Mouse (Mus musculus): ENCODE measurements at regions not wholly inside any gene's neighbourhood (a gene's known extent, or its start where the extent isn't known, plus 50 kb on each side); places are given as distances from the start of the nearest gene placed in this dataset.

DNA sequence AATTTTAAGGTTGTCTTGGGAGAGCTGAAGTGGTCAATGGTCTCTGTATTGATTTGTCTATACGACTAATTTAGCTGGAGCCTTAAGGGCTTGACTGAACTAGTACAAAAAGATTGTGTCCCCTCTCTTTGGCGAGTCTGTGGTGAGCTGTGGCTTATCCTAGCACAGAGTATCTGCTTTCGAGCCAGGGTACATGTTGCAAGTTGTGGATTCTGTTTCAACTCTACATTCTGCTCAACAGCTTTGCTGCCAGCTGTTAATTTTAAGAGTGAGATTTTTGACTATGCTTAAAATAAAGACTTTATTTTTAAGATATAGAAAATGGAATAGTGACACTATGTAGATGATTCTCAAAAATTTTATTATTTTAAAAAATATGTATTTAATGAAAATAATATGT lies 175.8 kb upstream of the Agbl1 start:
- Histone ChIP-seq H3K27ac (ENCODE audit: low read length) (no peak overlapping the region), H3K36me3 (ENCODE audit: control insufficient read depth, insufficient read depth, low read length) (no peaks in the 10 kb centered on the region), H3K4me3 (ENCODE audit: low read length) (no peak overlapping the region), H3K9ac (ENCODE audit: low read length) (no peak overlapping the region), H3K9me3 (ENCODE audit: control insufficient read depth, low read length) (no peaks in the 10 kb centered on the region), H3K4me1 (replicated peaks; ENCODE audit: control insufficient read depth, insufficient read depth, low read length) (no peaks in the 10 kb centered on the region), H3K4me2 (ENCODE audit: low read depth, low read length) (no peak overlapping the region), H3K27me3 (ENCODE audit: control insufficient read depth, insufficient read depth, low read depth, low read length) (no peaks in the 10 kb centered on the region)
- no peak for ATAC-seq (ENCODE audit: low read depth)
- WGBS = 78% methylated on average over 3 of the region's 3 CpGs

DNA sequence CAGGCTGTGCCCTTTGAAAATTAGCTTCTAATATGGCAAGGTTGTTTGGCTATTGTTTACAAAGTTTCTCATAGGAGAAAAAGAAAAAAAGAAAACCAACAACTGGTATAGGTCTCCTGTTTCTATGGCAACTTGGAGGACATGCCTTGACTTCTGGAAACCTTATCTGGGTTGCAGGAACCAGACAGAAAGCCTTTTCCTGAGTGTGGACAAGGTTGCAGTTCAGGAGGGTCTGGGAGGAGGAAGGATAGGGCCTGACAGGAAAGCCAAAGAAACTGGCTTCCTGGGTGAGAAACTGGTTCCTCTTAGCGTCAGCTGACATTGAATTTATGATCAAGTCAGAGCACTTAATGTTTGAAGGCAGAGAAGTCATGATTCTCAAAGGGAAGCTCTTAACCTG lies 130.5 kb upstream of the Agbl1 start:
- no peaks in the 10 kb centered on the region for H3K36me3 ChIP-seq (ENCODE audit: control insufficient read depth, insufficient read depth, low read length)
- no peak overlapping the region for H3K4me3 ChIP-seq (ENCODE audit: low read length)
- H3K9ac ChIP-seq (ENCODE audit: low read length) = no peak overlapping the region
- H3K27ac ChIP-seq (ENCODE audit: low read length) = no peak overlapping the region
- ATAC-seq (ENCODE audit: low read depth) = no peak
- H3K27me3 ChIP-seq (ENCODE audit: control insufficient read depth, insufficient read depth, low read depth, low read length) = no peaks in the 10 kb centered on the region
- no peaks in the 10 kb centered on the region for H3K9me3 ChIP-seq (ENCODE audit: control insufficient read depth, low read length)
- no peak overlapping the region for H3K4me2 ChIP-seq (ENCODE audit: low read depth, low read length)
- no peaks in the 10 kb centered on the region for H3K4me1 ChIP-seq (replicated peaks; ENCODE audit: control insufficient read depth, insufficient read depth, low read length)
- 33% methylated on average over 1 of the region's 1 CpGs for WGBS

DNA sequence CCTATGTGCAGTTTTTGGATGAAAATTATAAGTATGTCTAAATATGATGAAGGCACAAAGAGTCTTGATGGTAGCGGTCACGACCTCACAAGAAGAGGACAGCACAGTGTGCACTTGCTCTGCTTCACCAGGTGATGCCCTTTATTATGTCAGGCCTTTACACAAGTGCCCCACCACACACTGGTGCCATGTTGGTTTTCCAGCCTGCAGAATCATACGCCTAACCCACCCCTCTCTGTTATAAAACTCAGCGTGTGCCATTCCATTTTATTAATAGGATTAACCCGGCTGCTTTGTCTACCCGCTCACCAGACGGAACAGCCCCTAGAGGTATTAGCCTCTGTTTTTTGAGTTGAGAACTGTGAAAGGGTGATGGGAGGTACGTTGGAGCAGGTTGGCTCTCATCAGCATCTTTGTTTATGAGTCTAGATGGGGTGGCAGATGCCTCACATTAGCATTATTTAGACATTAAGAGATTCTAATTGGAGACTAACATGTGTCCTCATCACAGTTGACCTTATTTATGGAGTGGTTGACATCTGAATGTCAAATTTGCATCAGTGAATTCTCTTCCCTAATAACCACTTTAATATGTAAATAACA lies 108.3 kb upstream of the Agbl1 start:
- H3K27me3 ChIP-seq (ENCODE audit: control insufficient read depth, insufficient read depth, low read depth, low read length) = no peaks in the 10 kb centered on the region
- H3K4me3 ChIP-seq (ENCODE audit: low read length) = no peak overlapping the region
- 84% methylated on average over 8 of the region's 8 CpGs for WGBS
- ATAC-seq (ENCODE audit: low read depth) = no peak
- H3K27ac ChIP-seq (ENCODE audit: low read length) = no peak overlapping the region
- H3K36me3 ChIP-seq (ENCODE audit: control insufficient read depth, insufficient read depth, low read length) = no peaks in the 10 kb centered on the region
- no peaks in the 10 kb centered on the region for H3K9me3 ChIP-seq (ENCODE audit: control insufficient read depth, low read length)
- no peaks in the 10 kb centered on the region for H3K4me1 ChIP-seq (replicated peaks; ENCODE audit: control insufficient read depth, insufficient read depth, low read length)
- no peak overlapping the region for H3K9ac ChIP-seq (ENCODE audit: low read length)
- no peak overlapping the region for H3K4me2 ChIP-seq (ENCODE audit: low read depth, low read length)

DNA sequence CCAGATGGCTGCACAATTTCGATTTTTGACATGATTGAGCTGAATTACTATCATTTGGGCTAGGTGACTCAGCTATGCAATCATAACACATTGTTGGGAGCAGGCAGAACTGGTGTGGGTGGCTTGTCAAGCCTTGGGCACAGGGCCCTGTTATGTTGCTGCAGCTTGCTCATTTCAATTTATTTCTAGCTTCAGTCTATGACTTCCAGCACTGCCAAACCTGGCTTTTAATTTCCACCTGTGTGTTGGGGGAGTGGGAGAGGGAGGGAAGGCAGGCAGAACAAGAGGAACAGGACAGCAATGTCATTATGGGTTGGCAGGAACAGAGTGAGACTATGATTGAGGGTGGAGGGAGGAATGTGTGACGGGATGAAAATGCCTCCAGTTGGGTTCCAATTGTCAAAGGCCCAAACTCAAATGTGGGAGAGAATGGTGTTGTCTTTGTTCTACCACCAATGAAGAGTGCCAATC lies 102.0 kb upstream of the Agbl1 start:
- Histone ChIP-seq H3K9me3 (ENCODE audit: control insufficient read depth, low read length) (no peaks in the 10 kb centered on the region), H3K36me3 (ENCODE audit: control insufficient read depth, insufficient read depth, low read length) (no peaks in the 10 kb centered on the region), H3K4me3 (ENCODE audit: low read length) (no peak overlapping the region), H3K27ac (ENCODE audit: low read length) (no peak overlapping the region), H3K4me1 (replicated peaks; ENCODE audit: control insufficient read depth, insufficient read depth, low read length) (no peaks in the 10 kb centered on the region), H3K27me3 (ENCODE audit: control insufficient read depth, insufficient read depth, low read depth, low read length) (no peaks in the 10 kb centered on the region), H3K4me2 (ENCODE audit: low read depth, low read length) (no peak overlapping the region), H3K9ac (ENCODE audit: low read length) (no peak overlapping the region)
- WGBS = 47% methylated on average over 2 of the region's 2 CpGs
- ATAC-seq (ENCODE audit: low read depth) = no peak

DNA sequence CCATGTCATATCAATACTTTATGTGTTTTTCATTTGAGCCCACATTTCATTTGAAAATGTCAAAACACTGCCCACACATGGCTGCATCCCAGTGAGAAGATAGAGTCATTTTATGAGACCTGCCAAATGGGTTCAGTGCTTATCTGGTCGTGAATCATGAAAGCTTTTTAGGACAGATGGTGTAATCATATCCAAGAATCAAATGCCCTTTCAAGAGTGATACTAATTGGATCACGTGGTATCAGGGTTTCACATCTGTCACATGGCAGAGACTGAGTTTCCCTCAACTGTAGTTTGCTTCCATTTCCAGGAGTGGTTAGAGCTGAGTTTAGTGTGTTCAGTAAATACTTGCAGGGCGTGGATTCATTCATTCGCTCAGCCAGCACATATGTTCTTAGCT lies 87.2 kb upstream of the Agbl1 start:
- Histone ChIP-seq H3K9me3 (ENCODE audit: control insufficient read depth, low read length) (no peaks in the 10 kb centered on the region), H3K4me1 (replicated peaks; ENCODE audit: control insufficient read depth, insufficient read depth, low read length) (no peaks in the 10 kb centered on the region), H3K4me3 (ENCODE audit: low read length) (no peak overlapping the region), H3K27me3 (ENCODE audit: control insufficient read depth, insufficient read depth, low read depth, low read length) (no peaks in the 10 kb centered on the region), H3K4me2 (ENCODE audit: low read depth, low read length) (no peak overlapping the region), H3K9ac (ENCODE audit: low read length) (no peak overlapping the region), H3K36me3 (ENCODE audit: control insufficient read depth, insufficient read depth, low read length) (no peaks in the 10 kb centered on the region), H3K27ac (ENCODE audit: low read length) (no peak overlapping the region)
- 69% methylated on average over 4 of the region's 4 CpGs for WGBS
- ATAC-seq (ENCODE audit: low read depth) = no peak

DNA sequence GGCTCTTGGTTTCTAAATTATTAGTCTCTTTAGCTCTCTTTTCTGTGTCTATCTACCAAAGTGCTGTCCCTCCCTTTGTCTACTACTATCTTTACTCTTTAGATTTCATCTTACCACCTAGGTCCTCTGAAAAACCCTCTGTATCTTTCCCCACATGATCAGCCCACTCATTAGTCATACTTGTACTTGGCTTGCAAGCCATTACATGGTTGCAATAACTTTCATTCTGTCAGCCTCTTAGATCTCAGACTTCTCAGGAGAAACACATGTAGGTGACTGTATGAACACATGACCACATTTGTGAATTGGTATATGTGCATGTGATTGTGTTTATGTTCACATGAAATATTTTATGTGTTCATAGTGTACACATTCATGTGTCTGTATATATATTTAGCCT lies 83.3 kb upstream of the Agbl1 start:
- no peak for ATAC-seq (ENCODE audit: low read depth)
- Histone ChIP-seq H3K4me1 (replicated peaks; ENCODE audit: control insufficient read depth, insufficient read depth, low read length) (no peaks in the 10 kb centered on the region), H3K4me3 (ENCODE audit: low read length) (no peak overlapping the region), H3K9ac (ENCODE audit: low read length) (no peak overlapping the region), H3K27me3 (ENCODE audit: control insufficient read depth, insufficient read depth, low read depth, low read length) (no peaks in the 10 kb centered on the region), H3K4me2 (ENCODE audit: low read depth, low read length) (no peak overlapping the region), H3K9me3 (ENCODE audit: control insufficient read depth, low read length) (no peaks in the 10 kb centered on the region), H3K27ac (ENCODE audit: low read length) (no peak overlapping the region), H3K36me3 (ENCODE audit: control insufficient read depth, insufficient read depth, low read length) (no peaks in the 10 kb centered on the region)

DNA sequence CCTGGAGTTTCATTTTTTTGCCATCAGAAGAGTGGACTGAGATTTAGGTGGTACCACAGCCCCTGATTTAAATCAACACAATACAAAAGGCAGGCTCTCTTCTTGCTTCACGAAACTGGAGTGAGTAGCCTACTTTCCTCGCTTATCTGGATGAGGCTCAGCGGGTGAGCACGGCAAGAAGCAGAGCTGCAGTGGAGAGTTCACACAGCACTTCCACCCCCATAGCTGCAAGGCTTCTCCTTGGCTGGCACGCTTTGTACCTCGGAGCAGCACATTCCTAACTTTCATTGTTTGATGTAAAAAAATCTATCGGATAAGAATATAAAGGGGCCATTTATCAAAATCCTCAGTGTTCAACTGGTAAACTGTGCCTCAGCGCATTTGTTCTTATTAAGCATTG lies 72.8 kb upstream of the Agbl1 start:
- Histone ChIP-seq H3K9ac (ENCODE audit: low read length) (no peak overlapping the region), H3K4me3 (ENCODE audit: low read length) (no peak overlapping the region), H3K9me3 (ENCODE audit: control insufficient read depth, low read length) (no peaks in the 10 kb centered on the region), H3K27me3 (ENCODE audit: control insufficient read depth, insufficient read depth, low read depth, low read length) (no peaks in the 10 kb centered on the region), H3K4me1 (replicated peaks; ENCODE audit: control insufficient read depth, insufficient read depth, low read length) (no peaks in the 10 kb centered on the region), H3K27ac (ENCODE audit: low read length) (no peak overlapping the region), H3K4me2 (ENCODE audit: low read depth, low read length) (no peak overlapping the region), H3K36me3 (ENCODE audit: control insufficient read depth, insufficient read depth, low read length) (no peaks in the 10 kb centered on the region)
- no peak for ATAC-seq (ENCODE audit: low read depth)
- WGBS = 25% methylated on average over 8 of the region's 8 CpGs

DNA sequence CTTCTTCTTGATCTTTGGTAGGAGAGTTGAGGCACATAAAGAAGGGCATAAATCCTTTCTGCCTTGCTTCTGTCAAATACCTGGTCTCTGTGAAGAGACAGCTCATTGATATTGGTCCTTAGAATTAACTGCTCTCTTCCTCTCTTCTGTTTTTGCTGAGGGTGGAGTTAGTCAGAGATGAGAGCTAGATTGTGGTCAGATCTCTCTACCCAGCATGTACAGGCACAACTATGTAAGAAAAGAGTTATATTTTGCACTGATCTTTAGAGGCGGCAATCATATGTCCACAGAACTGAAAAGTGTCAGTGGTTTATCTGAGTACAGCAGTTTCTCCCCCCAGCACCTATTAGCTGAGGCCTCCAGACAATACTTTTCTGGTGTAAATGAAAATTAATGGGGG lies 65.5 kb upstream of the Agbl1 start:
- ATAC-seq (ENCODE audit: low read depth) = no peak
- no peaks in the 10 kb centered on the region for H3K36me3 ChIP-seq (ENCODE audit: control insufficient read depth, insufficient read depth, low read length)
- H3K27ac ChIP-seq (ENCODE audit: low read length) = no peak overlapping the region
- no peaks in the 10 kb centered on the region for H3K27me3 ChIP-seq (ENCODE audit: control insufficient read depth, insufficient read depth, low read depth, low read length)
- H3K4me1 ChIP-seq (replicated peaks; ENCODE audit: control insufficient read depth, insufficient read depth, low read length) = no peaks in the 10 kb centered on the region
- no peak overlapping the region for H3K4me3 ChIP-seq (ENCODE audit: low read length)
- H3K4me2 ChIP-seq (ENCODE audit: low read depth, low read length) = no peak overlapping the region
- H3K9ac ChIP-seq (ENCODE audit: low read length) = no peak overlapping the region
- H3K9me3 ChIP-seq (ENCODE audit: control insufficient read depth, low read length) = no peaks in the 10 kb centered on the region
- WGBS = 78% methylated on average over 1 of the region's 1 CpGs

DNA sequence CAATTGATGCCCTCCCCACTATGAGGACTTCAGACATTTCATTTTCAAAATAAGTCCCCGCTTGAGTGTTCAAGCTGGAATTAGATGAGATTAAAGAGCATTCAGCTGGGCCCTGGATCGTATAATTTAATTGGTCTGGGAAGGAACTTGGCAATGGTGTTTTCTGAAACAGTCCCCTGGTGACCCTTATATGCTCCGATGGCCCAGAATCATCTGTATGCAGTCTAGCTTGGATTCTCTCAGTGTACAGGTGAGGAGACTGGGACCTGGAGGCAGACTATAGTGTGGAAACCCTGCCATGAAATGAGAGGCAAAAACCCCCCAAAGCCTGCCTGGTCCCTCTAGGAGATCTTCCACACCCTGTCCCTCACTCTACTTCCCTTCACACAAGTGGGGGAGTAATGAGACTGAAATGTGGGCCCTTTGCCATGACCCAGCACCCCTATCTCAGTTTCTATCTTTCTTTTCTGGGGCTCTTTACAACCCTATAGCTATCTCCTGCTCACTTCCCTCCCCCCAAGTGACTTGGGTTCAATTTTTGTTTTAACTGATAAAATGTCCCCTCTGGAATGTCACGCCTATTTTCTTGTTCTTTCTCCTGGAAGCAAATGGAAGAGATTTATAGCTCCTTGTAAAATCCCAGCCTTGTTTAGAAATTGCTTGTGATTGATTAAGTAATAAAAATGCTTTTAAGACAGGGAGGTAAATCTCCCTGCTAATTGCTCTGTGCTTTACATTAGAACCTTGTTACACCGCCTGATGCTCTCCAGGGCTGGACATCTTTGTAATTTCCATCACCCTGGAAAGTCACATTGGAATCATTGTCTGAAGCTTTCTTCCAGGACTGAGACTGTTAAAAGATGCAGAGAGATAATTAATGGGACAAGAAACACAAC lies 64.7 kb upstream of the Agbl1 start:
- H3K27ac ChIP-seq (ENCODE audit: low read length) = no peak overlapping the region
- H3K4me2 ChIP-seq (ENCODE audit: low read depth, low read length) = no peak overlapping the region
- no peaks in the 10 kb centered on the region for H3K27me3 ChIP-seq (ENCODE audit: control insufficient read depth, insufficient read depth, low read depth, low read length)
- H3K9me3 ChIP-seq (ENCODE audit: control insufficient read depth, low read length) = no peaks in the 10 kb centered on the region
- no peak overlapping the region for H3K9ac ChIP-seq (ENCODE audit: low read length)
- ATAC-seq (ENCODE audit: low read depth) = no peak
- no peak overlapping the region for H3K4me3 ChIP-seq (ENCODE audit: low read length)
- no peaks in the 10 kb centered on the region for H3K4me1 ChIP-seq (replicated peaks; ENCODE audit: control insufficient read depth, insufficient read depth, low read length)
- WGBS = 62% methylated on average over 5 of the region's 5 CpGs
- H3K36me3 ChIP-seq (ENCODE audit: control insufficient read depth, insufficient read depth, low read length) = no peaks in the 10 kb centered on the region
